Mouse (Mus musculus) erythroblast, embryonic 14.5 days (primary cell): ENCODE data around the gene Phf24.

ENCODE experiments used
- GATA1 ChIP-seq: IDR thresholded peaks from 2 replicates; pipeline ENCODE4 v1.6.1; 2012; ENCODE audit warnings: low read length, inconsistent platforms, mixed read lengths
- TAL1 ChIP-seq: IDR thresholded peaks from 3 replicates; pipeline ENCODE4 v1.6.1; 2012; ENCODE audit warnings: low read length, inconsistent platforms, mixed read lengths

- TF ChIP-seq GATA1 (no peak), TAL1 (no peak)
Observed at GRCm38 (mm10) chr4:42946733-42947290, 30.4 kb downstream of the Phf24 start.
